Mouse (Mus musculus) left cerebral cortex, postnatal 36 days (tissue): ENCODE data around the gene Zfp119b. TPM values are rescaled to one million over a fixed set of nuclear protein-coding genes. Genes with fewer than 3 reads are reported as not detected.
"Not testable (repeated sequence)": the region's sequence is repeated elsewhere in the genome, so short reads cannot be mapped to it uniquely, and the experiment has no call there.

ENCODE experiments used
- DNase-seq, 2 experiments: peaks; one replicate each; pipeline ENCODE4 v3.0.0; 2021 to 2022; ENCODE audit warnings: low spot score in 2 of 2, mixed read lengths in 1 of 2
- intact Hi-C: fragments of 180-260 bp; cut with DNase I; formaldehyde crosslinking; loops from one replicate; pipeline ENCODE4 v1.15.1; 2025
- total RNA-seq, 2 experiments: library from RNA; stranded (reverse); gene quantifications; 2 replicates each; pipeline ENCODE4 v1.2.3; 2021

Zfp119b gene
- total RNA-seq, 2 experiments from 2014 or later, result 3.5 to 3.8 TPM

DNA sequence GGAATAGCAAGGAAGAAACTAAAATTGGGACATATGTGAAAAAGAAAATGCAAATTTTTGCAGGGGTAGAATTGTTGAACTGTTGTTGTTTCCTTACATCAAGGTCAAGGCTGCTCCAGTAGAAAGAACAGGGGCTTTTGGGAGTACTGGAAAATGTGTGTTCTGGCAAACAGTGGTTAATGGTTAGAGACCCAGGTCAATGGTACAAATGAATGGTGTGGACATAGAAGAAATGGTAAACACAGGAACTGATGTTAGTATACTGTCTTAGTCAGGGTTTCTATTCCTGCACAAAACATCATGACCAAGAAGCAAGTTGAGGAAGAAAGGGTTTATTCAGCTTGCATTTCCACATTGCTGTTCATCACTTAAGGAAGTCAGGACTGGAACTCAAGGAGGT lies 42.6 kb downstream of the Zfp119b start:
- DNase-seq, result no peak
- intact Hi-C loops, result no loop called here

DNA sequence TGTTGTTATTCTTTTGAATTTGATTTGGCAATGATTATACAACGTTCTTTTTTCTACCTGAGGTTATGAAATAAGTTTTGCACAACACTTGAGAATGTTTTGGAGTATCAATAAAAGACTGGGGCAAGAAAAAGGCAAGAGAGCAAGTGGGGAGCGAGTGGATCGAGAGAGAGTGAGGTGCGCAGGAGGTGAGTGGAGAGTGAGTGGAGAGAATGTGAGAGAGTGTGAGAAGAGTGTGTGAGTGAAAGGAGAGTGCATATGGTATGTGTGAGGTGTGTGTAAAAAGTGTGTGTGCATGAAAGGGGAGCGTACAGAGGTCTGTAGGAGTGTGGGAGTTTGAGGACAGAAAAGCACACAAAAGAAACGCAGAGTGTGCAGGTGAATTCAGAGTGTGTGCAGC lies 45.2 kb downstream of the Zfp119b start:
- no peak for DNase-seq
- intact Hi-C loops, result loop anchor here (5.0 kb wide), 1 partner anchor 38 kb away; no protein-coding TSS in a partner anchor

DNA sequence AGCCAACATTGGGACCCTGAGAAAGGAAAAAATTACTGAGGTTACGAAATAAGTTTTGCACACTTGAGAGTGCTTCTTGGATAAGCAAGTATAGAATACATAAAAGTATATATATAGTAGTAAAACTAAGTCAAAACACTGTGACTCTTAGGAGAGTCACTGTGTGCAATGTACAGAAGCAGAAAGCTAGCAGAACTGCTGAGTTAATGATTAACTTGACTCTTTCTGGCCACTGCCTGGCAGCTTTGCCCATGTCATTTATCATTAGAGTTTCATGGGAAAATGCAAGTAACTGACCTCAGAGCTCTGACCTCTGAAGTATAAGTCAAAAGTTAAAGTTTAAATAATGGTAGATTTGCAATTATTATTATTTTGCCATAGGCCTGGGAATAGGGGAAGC lies 45.6 kb downstream of the Zfp119b start:
- no peak for DNase-seq
- intact Hi-C loops, result loop anchor here (5.0 kb wide), 1 partner anchor 39 kb away; no protein-coding TSS in a partner anchor

DNA sequence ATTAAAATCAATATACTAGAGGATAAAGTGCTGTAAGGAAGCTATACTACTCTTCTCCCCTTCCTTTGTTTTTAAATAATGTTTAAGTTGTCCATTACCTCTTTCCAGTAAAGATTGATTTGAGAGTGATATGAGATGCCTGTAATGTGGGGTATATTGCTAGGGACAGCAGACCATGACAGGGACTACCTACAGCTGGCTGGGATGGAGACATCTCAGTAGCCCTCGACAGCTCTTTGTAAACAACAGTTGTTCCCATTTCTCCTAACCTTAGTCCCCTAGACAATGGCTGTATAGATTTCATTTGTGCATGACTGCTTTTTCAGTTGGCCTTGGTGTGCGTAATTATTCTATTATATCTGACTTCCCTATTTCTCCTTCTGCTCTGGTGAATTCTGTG lies 46.2 kb downstream of the Zfp119b start:
- intact Hi-C loops, result loop anchor here (5.0 kb wide), 1 partner anchor 39 kb away; no protein-coding TSS in a partner anchor
- no peak for DNase-seq

DNA sequence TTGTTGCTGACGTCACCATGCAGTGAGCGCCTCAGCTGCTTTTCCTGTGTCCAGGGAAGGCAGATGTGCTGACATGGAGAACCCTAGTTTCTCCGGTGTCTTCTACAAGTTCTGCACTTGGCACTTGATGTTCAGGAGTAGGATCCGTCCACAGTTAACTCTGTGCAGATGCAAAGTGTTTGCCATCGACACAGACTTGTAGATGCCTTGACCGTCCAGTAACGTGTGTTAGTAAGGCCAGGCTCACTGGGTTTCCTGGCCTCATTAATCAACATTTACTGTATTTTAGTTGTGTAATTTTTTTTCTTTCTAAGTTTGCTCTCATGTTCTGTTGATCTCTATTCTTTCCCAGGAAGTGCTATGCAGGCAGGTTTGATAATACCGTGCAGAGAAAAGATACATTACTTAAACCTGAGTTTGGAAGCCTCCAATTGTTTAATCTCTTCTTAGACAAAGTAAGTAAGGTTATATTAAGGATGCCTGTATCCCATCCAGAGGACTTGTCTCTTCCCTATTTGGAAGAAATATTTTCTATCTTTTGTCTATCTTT lies 56.8 kb downstream of the Zfp119b start:
- not testable (repeated sequence) for DNase-seq

More for the DNA sequence above, 56.8 kb downstream of the Zfp119b start:
- intact Hi-C loops, result loop anchor here (2.0 kb wide), 1 partner anchor 66 kb away; the partner anchor contains the start of gene Yju2

Other genes starting within 250 kb of the Zfp119b start
- 1 to 10 TPM; 4.6 to 6.6 TPM for gene Pot1b, start 236.9 kb downstream of the Zfp119b start, total RNA-seq
- gene Adgre4, start 199.5 kb downstream of the Zfp119b start, total RNA-seq, result under 1 TPM in 1 of 2 experiments, not detected in 1; 0.11 TPM
- 1 to 10 TPM; 6.4 to 6.8 TPM for gene Zfp119a, start 70.6 kb downstream of the Zfp119b start, total RNA-seq
- gene Zfp959, start 57.4 kb downstream of the Zfp119b start, total RNA-seq, result 1 to 10 TPM; 6.5 to 7.7 TPM
- gene Ebi3, start 3.1 kb upstream of the Zfp119b start, total RNA-seq, result 1 to 10 TPM; 1.9 to 2.0 TPM
- 10 to 100 TPM; 14.1 to 15.8 TPM for gene Yju2, start 9.6 kb upstream of the Zfp119b start, total RNA-seq
- 10 to 100 TPM; 34.0 to 42.4 TPM for gene Shd, start 21.0 kb upstream of the Zfp119b start, total RNA-seq
- gene Fsd1, start 37.0 kb upstream of the Zfp119b start, total RNA-seq, result 10 to 100 TPM; 75.0 to 97.4 TPM
- 1 to 10 TPM; 2.3 to 3.1 TPM for gene Stap2, start 56.1 kb upstream of the Zfp119b start, total RNA-seq
- 100 to 1,000 TPM in 1 of 2 experiments, 10 to 100 TPM in 1; 92.7 to 105 TPM for gene Mpnd, start 56.2 kb upstream of the Zfp119b start, total RNA-seq
- 10 to 100 TPM; 39.3 to 45.1 TPM for gene Sh3gl1, start 87.1 kb upstream of the Zfp119b start, total RNA-seq
- gene Chaf1a, start 90.9 kb upstream of the Zfp119b start, total RNA-seq, result 1 to 10 TPM; 2.2 to 2.7 TPM
- gene Ubxn6, start 125.5 kb upstream of the Zfp119b start, total RNA-seq, result 10 to 100 TPM; 87.9 to 94.9 TPM
- 100 to 1,000 TPM in 1 of 2 experiments, 10 to 100 TPM in 1; 95.2 to 109 TPM for gene Hdgfl2, start 130.1 kb upstream of the Zfp119b start, total RNA-seq
- 1 to 10 TPM; 2.9 to 6.4 TPM for gene Plin4, start 160.3 kb upstream of the Zfp119b start, total RNA-seq
- under 1 TPM; 0.59 to 0.99 TPM for gene Plin5, start 168.1 kb upstream of the Zfp119b start, total RNA-seq
- gene Lrg1, start 172.5 kb upstream of the Zfp119b start, total RNA-seq, result 1 to 10 TPM; 4.2 to 5.4 TPM
- gene Sema6b, start 190.8 kb upstream of the Zfp119b start, total RNA-seq, result 100 to 1,000 TPM; 131 to 144 TPM
- 1 to 10 TPM; 7.9 to 8.5 TPM for gene Tnfaip8l1, start 213.0 kb upstream of the Zfp119b start, total RNA-seq
- gene Mydgf, start 234.4 kb upstream of the Zfp119b start, total RNA-seq, result 10 to 100 TPM; 39.7 to 43.9 TPM